Mouse (Mus musculus) liver, postnatal 0 days (tissue): Measurements from ENCODE around the gene Mocs3.

Experiments
- CTCF ChIP-seq: sonication (generic); IDR thresholded peaks from 2 replicates; pipeline ENCODE4 v1.5.1; 2016; ENCODE audit warnings: antibody characterized with exemption, low read depth
- EP300 ChIP-seq: IDR thresholded peaks from 2 replicates; pipeline ENCODE4 v1.6.1; 2016; ENCODE audit warnings: antibody characterized with exemption, low read depth, mild to moderate bottlenecking

DNA sequence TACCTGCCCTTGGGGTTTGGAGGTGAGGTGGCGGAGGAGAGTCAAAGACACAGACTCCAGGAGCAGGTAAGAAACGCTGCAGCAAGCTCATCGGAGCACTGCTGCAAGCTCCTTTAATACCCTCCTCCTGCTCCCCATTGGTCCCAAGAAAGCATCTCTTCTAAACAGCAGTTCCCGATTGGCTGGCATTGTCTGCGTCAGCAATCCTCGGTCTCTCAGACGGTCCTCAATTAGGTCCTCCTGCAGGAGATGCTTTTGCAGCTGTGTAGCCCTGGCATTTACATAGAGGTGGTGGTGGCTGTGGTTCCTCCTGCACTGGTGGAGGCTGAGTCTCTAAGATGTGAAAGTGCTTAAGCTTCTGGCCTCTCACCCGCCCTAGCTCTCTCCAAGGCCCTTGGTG, 15.1 kb downstream of the Mocs3 start:
- TF ChIP-seq CTCF (no peak), EP300 (no peak)
